Mouse (Mus musculus): ENCODE measurements around the gene Ocm. TPM values are rescaled to one million over a fixed set of nuclear protein-coding genes. Genes with fewer than 3 reads are reported as not detected.

The Ocm gene
- total RNA-seq, 2 experiments from 2014 or later, result not detected

- no peak for DNase-seq (ENCODE audit: low spot score in 2 of 2)
These were observed 23.8 kb downstream of the Ocm start for GRCm38 (mm10) chr5:144002461-144003192.

GRCm38 (mm10) chr5:143999409-143999808 lies 27.1 kb downstream of the Ocm start:
- no peak for DNase-seq (ENCODE audit: low spot score in 2 of 2)

- no peak for DNase-seq (ENCODE audit: low spot score in 2 of 2)
These were observed 31.7 kb downstream of the Ocm start for GRCm38 (mm10) chr5:143994632-143995365.

GRCm38 (mm10) chr5:143993849-143994248 lies 32.6 kb downstream of the Ocm start:
- no peak for DNase-seq (ENCODE audit: low spot score in 2 of 2)

- no peak for DNase-seq (ENCODE audit: low spot score in 2 of 2)
These were observed 33.2 kb downstream of the Ocm start for GRCm38 (mm10) chr5:143993260-143993659.

- no peak for DNase-seq (ENCODE audit: low spot score in 2 of 2)
These were observed 33.8 kb downstream of the Ocm start for GRCm38 (mm10) chr5:143992661-143993060.

- no peak for DNase-seq (ENCODE audit: low spot score in 2 of 2)
These were observed 36.4 kb downstream of the Ocm start for GRCm38 (mm10) chr5:143990086-143990485.

GRCm38 (mm10) chr5:143989046-143989445 lies 37.4 kb downstream of the Ocm start:
- DNase-seq (ENCODE audit: low spot score in 2 of 2), result no peak

GRCm38 (mm10) chr5:143987596-143987995 lies 38.9 kb downstream of the Ocm start:
- DNase-seq (ENCODE audit: low spot score in 2 of 2), result no peak

- DNase-seq (ENCODE audit: low spot score in 2 of 2), result peak in 1 of 2 experiments; percentile 45
These were observed 41.1 kb downstream of the Ocm start for GRCm38 (mm10) chr5:143985381-143985780.

- no peak for DNase-seq (ENCODE audit: low spot score in 2 of 2)
These were observed 44.1 kb downstream of the Ocm start for GRCm38 (mm10) chr5:143982361-143982760.

- no peak for DNase-seq (ENCODE audit: low spot score in 2 of 2)
These were observed 45.6 kb downstream of the Ocm start for GRCm38 (mm10) chr5:143980858-143981257.

- no peak for DNase-seq (ENCODE audit: low spot score in 2 of 2)
These were observed 49.6 kb downstream of the Ocm start for GRCm38 (mm10) chr5:143976726-143977431.

- no peak for DNase-seq (ENCODE audit: low spot score in 2 of 2)
These were observed 50.2 kb downstream of the Ocm start for GRCm38 (mm10) chr5:143976232-143976631.

GRCm38 (mm10) chr5:143975631-143975933 lies 50.9 kb downstream of the Ocm start:
- DNase-seq (ENCODE audit: low spot score in 2 of 2), result no peak

GRCm38 (mm10) chr5:143974931-143975630 lies 51.4 kb downstream of the Ocm start:
- DNase-seq (ENCODE audit: low spot score in 2 of 2), result peak in 1 of 2 experiments; percentile 35

- DNase-seq (ENCODE audit: low spot score in 2 of 2), result no peak
These were observed 53.8 kb downstream of the Ocm start for GRCm38 (mm10) chr5:143972628-143973027.

Measured in adrenal gland, postnatal 4 days (tissue).